Mouse (Mus musculus): ENCODE data around the gene Rptor. TPM values are rescaled to one million over a fixed set of nuclear protein-coding genes. Genes with fewer than 3 reads are reported as not detected.

The Rptor gene
- total RNA-seq, 4 experiments from 2014 or later, result 30.3 to 35.6 (median 32.7) TPM

- no peak for DNase-seq (ENCODE audit: low spot score)
Measured at GRCm38 (mm10) chr11:119687966-119688365, 85.3 kb downstream of the Rptor start.

GRCm38 (mm10) chr11:119689936-119690335 lies 87.2 kb downstream of the Rptor start:
- DNase-seq (ENCODE audit: low spot score), result no peak

GRCm38 (mm10) chr11:119692196-119692910 lies 89.6 kb downstream of the Rptor start:
- DNase-seq (ENCODE audit: low spot score), result no peak

- no peak for DNase-seq (ENCODE audit: low spot score)
Measured at GRCm38 (mm10) chr11:119692911-119693261, 90.2 kb downstream of the Rptor start.

GRCm38 (mm10) chr11:119694146-119694860 lies 91.6 kb downstream of the Rptor start:
- no peak for DNase-seq (ENCODE audit: low spot score)

GRCm38 (mm10) chr11:119696401-119696800 lies 93.7 kb downstream of the Rptor start:
- DNase-seq (ENCODE audit: low spot score), result no peak

- DNase-seq (ENCODE audit: low spot score), result no peak
Measured at GRCm38 (mm10) chr11:119705381-119706066, 102.8 kb downstream of the Rptor start.

GRCm38 (mm10) chr11:119707259-119707658 lies 104.6 kb downstream of the Rptor start:
- DNase-seq (ENCODE audit: low spot score), result no peak

- no peak for DNase-seq (ENCODE audit: low spot score)
Measured at GRCm38 (mm10) chr11:119709239-119709638, 106.5 kb downstream of the Rptor start.

GRCm38 (mm10) chr11:119710338-119710737 lies 107.6 kb downstream of the Rptor start:
- DNase-seq (ENCODE audit: low spot score), result no peak

- DNase-seq (ENCODE audit: low spot score), result no peak
Measured at GRCm38 (mm10) chr11:119710822-119711221, 108.1 kb downstream of the Rptor start.

GRCm38 (mm10) chr11:119715437-119715836 lies 112.7 kb downstream of the Rptor start:
- DNase-seq (ENCODE audit: low spot score), result no peak

GRCm38 (mm10) chr11:119715841-119716596 lies 113.3 kb downstream of the Rptor start:
- DNase-seq (ENCODE audit: low spot score), result no peak

GRCm38 (mm10) chr11:119718115-119718514 lies 115.4 kb downstream of the Rptor start:
- no peak for DNase-seq (ENCODE audit: low spot score)

GRCm38 (mm10) chr11:119720101-119721048 lies 117.7 kb downstream of the Rptor start:
- peak; percentile 76 for DNase-seq (ENCODE audit: low spot score)

- no peak for DNase-seq (ENCODE audit: low spot score)
Measured at GRCm38 (mm10) chr11:119724709-119725108, 122.0 kb downstream of the Rptor start.

- no peak for DNase-seq (ENCODE audit: low spot score)
Measured at GRCm38 (mm10) chr11:119731382-119731781, 128.7 kb downstream of the Rptor start.

- DNase-seq (ENCODE audit: low spot score), result no peak
Measured at GRCm38 (mm10) chr11:119732362-119732761, 129.7 kb downstream of the Rptor start.

- DNase-seq (ENCODE audit: low spot score), result peak; percentile 36
Measured at GRCm38 (mm10) chr11:119732961-119733656, 130.4 kb downstream of the Rptor start.

GRCm38 (mm10) chr11:119733657-119733990 lies 130.9 kb downstream of the Rptor start:
- no peak for DNase-seq (ENCODE audit: low spot score)
